Mouse (Mus musculus) fibroblast of lung, adult 2 months (primary cell): Measurements from ENCODE around the gene Atp6v0a1.

Experiments used
- DNase-seq: peaks from one replicate; pipeline ENCODE4 v3.0.0-alpha.2; 2011; ENCODE audit warnings: low read depth

Gene Atp6v0a1

GRCm38 (mm10) chr11:101061049-101061448 is 51.8 kb downstream of the Atp6v0a1 start:
- DNase-seq = no peak

GRCm38 (mm10) chr11:101062165-101062884 is 53.1 kb downstream of the Atp6v0a1 start:
- DNase-seq = no peak

GRCm38 (mm10) chr11:101062971-101063675 is 53.9 kb downstream of the Atp6v0a1 start:
- DNase-seq = no peak

GRCm38 (mm10) chr11:101063676-101064327 is 54.5 kb downstream of the Atp6v0a1 start:
- no peak for DNase-seq

GRCm38 (mm10) chr11:101064462-101064861 is 55.2 kb downstream of the Atp6v0a1 start:
- DNase-seq = no peak

GRCm38 (mm10) chr11:101065002-101065401 is 55.8 kb downstream of the Atp6v0a1 start:
- no peak for DNase-seq

GRCm38 (mm10) chr11:101066549-101067412 is 57.5 kb downstream of the Atp6v0a1 start:
- DNase-seq = no peak

GRCm38 (mm10) chr11:101069391-101070188 is 60.3 kb downstream of the Atp6v0a1 start, which contains the start of gene Naglu:
TSS of gene Naglu (plus strand) at chr11:101070012.
- DNase-seq = peak; percentile 87

- no peak for DNase-seq
Measured at GRCm38 (mm10) chr11:101070189-101070527, 60.9 kb downstream of the Atp6v0a1 start.

- DNase-seq = no peak
Measured at GRCm38 (mm10) chr11:101070987-101071386, 61.7 kb downstream of the Atp6v0a1 start.

GRCm38 (mm10) chr11:101071810-101072428 is 62.7 kb downstream of the Atp6v0a1 start:
- no peak for DNase-seq

- no peak for DNase-seq
Measured at GRCm38 (mm10) chr11:101078121-101078520, 68.9 kb downstream of the Atp6v0a1 start, which contains the start of gene Hsd17b1. TSS of gene Hsd17b1 (plus strand) at chr11:101078411.

- DNase-seq = no peak
Measured at GRCm38 (mm10) chr11:101079746-101080145, 70.5 kb downstream of the Atp6v0a1 start.

GRCm38 (mm10) chr11:101080421-101080820 is 71.2 kb downstream of the Atp6v0a1 start:
- no peak for DNase-seq

GRCm38 (mm10) chr11:101081659-101082058 is 72.4 kb downstream of the Atp6v0a1 start:
- no peak for DNase-seq

GRCm38 (mm10) chr11:101082208-101083082 is 73.2 kb downstream of the Atp6v0a1 start, which contains the start of gene Coasy:
TSS of gene Coasy (plus strand) at chr11:101082565.
- peak; percentile 70 for DNase-seq

GRCm38 (mm10) chr11:101083083-101083697 is 73.9 kb downstream of the Atp6v0a1 start:
- no peak for DNase-seq

- DNase-seq = no peak
Measured at GRCm38 (mm10) chr11:101084246-101084645, 75.0 kb downstream of the Atp6v0a1 start.

GRCm38 (mm10) chr11:101084811-101085210 is 75.6 kb downstream of the Atp6v0a1 start:
- DNase-seq = no peak
